Mouse (Mus musculus): ENCODE results near the gene Sptbn4.

GRCm38 (mm10) chr7:27490227-27490542, 42.7 kb upstream of the Sptbn4 start:
- no peak for TF ChIP-seq POLR2A (IDR thresholded peaks at IDR 0.05; ENCODE audit: low read depth, low read length)
- TF ChIP-seq CTCF (conservative IDR thresholded peaks at IDR 0.05; ENCODE audit: insufficient read depth, insufficient read length, low read depth, low read length) = no peak
